Mouse (Mus musculus) spleen, adult 2 months (tissue): ENCODE data around the gene Vps50. TPM values are rescaled to one million over a fixed set of nuclear protein-coding genes. Genes with fewer than 3 reads are reported as not detected.
"Not testable (repeated sequence)": the region's sequence is repeated elsewhere in the genome, so short reads cannot be mapped to it uniquely, and the experiment has no call there.

ENCODE experiments used
- DNase-seq, 2 experiments: peaks; one replicate each; pipeline versions ENCODE4 v3.0.0 to v3.0.0-alpha.2; 2012 to 2021; ENCODE audit warnings: low spot score in 2 of 2, low read depth in 1 of 2
- H3K27ac ChIP-seq: fragments of 200-500 bp; 2 replicates; pipeline ENCODE4 v1.5.1; 2012; ENCODE audit warnings: low read length, inconsistent platforms; ENCODE audit not compliant: insufficient read depth
- H3K27me3 ChIP-seq: fragments of 200-500 bp; 2 replicates; pipeline ENCODE4 v1.6.1; 2012; ENCODE audit warnings: mild to moderate bottlenecking, moderate library complexity, low read length, inconsistent platforms; ENCODE audit not compliant: control insufficient read depth, insufficient read depth
- H3K36me3 ChIP-seq: fragments of 200-500 bp; 2 replicates; pipeline ENCODE4 v1.6.1; 2012; ENCODE audit warnings: mild to moderate bottlenecking, low read length, inconsistent platforms; ENCODE audit not compliant: control insufficient read depth, insufficient read depth
- H3K4me1 ChIP-seq: fragments of 200-500 bp; 2 replicates; pipeline ENCODE4 v1.6.1; 2011; ENCODE audit warnings: inconsistent platforms; ENCODE audit not compliant: control insufficient read depth, insufficient read depth, insufficient read length
- H3K4me3 ChIP-seq: fragments of 200-500 bp; 2 replicates; pipeline ENCODE4 v1.5.1; 2011; ENCODE audit warnings: mild to moderate bottlenecking, inconsistent platforms; ENCODE audit not compliant: insufficient read depth, insufficient read length; ENCODE audit errors: extremely low read depth
- CTCF ChIP-seq: fragments of 200-500 bp; IDR thresholded peaks from 2 replicates; pipeline ENCODE4 v1.5.1; 2011; ENCODE audit warnings: mild to moderate bottlenecking, inconsistent platforms; ENCODE audit not compliant: insufficient read depth, insufficient read length, insufficient replicate concordance; ENCODE audit errors: extremely low read depth
- POLR2A ChIP-seq: fragments of 200-500 bp; IDR thresholded peaks from 2 replicates; pipeline ENCODE4 v1.6.1; 2011; ENCODE audit warnings: low read depth, low read length, inconsistent platforms
- WGBS: fragments of 180-500 bp; shearing (Covaris S2); methylation state at CpG from one replicate; pipeline ENCODE4 v1.1.7; 2018; 5-methylcytosine and 5-hydroxymethylcytosine counted together
- polyA plus RNA-seq: library from polyadenylated mRNA; depleted of rRNA; stranded (reverse); fragments of >200 nt; gene quantifications from 2 replicates; pipeline ENCODE4 v1.2.3, GENCODE M21; 2012

Vps50 gene
- polyA plus RNA-seq, 1 experiment: 1.8 TPM

DNA sequence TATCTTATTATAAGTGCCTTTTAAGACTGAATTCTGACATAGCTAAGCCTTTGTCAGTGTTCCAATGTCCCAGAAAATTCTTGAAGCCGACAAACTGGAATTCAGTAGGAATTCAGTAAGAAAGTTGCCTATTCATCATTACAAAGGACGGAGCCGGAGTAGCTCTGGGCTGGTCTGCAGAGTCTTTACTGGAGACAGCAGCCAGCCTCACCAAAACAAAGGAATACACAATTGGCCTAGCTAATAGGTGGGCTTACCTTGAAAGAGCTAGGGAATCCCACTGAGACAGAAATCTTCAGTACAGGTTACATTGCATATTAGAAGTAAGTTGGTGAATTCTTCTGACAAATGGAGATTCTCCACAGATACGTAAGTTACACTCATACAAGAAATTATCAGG, 59.0 kb downstream of the Vps50 start:
- 94% methylated on average over 4 of the region's 4 CpGs for WGBS
- H3K4me1 ChIP-seq: no peaks in the 10 kb centered on the region
- no peak for DNase-seq
- no peak for TF ChIP-seq CTCF
- no peak for TF ChIP-seq POLR2A
- H3K27ac ChIP-seq: no peak overlapping the region
- no peaks in the 10 kb centered on the region for H3K27me3 ChIP-seq
- no peaks in the 10 kb centered on the region; the same call in 1 of the 2 replicates for H3K36me3 ChIP-seq
- H3K4me3 ChIP-seq: no peak overlapping the region

DNA sequence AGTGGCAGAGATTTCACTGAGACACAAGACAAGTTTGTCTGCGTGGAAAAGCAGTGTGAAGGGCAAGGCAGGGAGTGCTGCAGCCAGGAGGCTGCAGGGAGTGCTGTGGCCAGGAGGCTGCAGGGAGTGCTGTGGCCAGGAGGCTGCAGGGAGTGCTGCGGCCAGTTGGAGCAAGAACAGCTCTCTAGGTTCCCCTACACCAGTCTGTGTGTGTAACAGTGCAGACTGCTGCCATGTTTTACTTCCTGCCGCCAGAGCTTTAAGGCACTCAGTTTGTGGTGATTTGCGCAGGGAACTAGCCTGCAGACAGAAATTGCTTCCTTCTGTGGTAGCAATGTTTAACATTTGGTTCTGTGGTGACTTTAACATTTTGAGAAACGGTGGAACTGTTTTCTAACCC, 61.8 kb downstream of the Vps50 start:
- 39% methylated on average over 5 of the region's 5 CpGs for WGBS

DNA sequence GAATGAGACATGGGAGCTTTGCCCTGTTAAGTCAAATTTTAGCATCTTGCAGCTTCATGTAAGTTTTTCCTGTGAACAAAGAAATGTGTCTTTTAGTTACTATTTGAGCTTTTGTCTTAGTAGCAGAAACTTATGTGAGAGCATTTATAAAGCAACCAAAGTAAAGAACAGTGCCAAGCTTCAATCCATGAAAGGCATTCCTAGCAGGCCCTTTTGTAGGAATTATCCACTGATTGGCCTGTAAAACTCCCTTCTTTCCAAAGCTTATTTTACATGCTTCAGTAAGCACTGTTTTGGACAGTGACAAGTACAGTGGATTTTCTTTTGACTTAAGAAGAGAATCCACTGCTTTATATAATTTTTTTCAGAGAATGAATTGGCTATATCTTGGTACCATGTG, 64.1 kb downstream of the Vps50 start:
- Histone ChIP-seq H3K36me3 (peaks cover 3% of the 10 kb centered on the region; the same call in 1 of the 2 replicates), H3K4me1 (no peaks in the 10 kb centered on the region), H3K4me3 (no peak overlapping the region), H3K27ac (no peak overlapping the region), H3K27me3 (no peaks in the 10 kb centered on the region)
- no peak for DNase-seq
- no peak for TF ChIP-seq CTCF
- TF ChIP-seq POLR2A: no peak

More for the DNA sequence above, 61.8 kb downstream of the Vps50 start:
- Histone ChIP-seq H3K27me3 (no peaks in the 10 kb centered on the region), H3K4me3 (no peak overlapping the region), H3K27ac (no peak overlapping the region), H3K36me3 (no peaks in the 10 kb centered on the region; the same call in 1 of the 2 replicates), H3K4me1 (no peaks in the 10 kb centered on the region)
- TF ChIP-seq POLR2A: no peak
- no peak for TF ChIP-seq CTCF
- no peak for DNase-seq

DNA sequence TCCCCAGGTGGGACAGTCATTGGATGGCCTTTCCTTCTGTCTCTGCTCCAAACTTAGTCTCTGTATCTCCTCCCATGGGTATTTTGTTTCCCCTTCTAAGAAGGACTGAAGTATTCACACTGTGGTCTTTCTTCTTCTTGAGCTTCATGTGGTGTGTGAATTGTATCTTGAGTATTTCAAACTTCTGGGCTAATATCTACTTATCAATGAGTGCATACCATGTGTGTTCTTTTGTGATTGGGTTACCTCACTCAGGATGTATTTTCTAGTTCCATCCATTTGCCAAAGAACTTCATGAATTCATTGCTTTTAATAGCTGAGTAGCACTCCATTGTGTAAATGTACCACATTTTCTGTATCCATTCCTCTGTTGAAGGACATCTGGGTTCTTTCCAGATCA, 65.9 kb downstream of the Vps50 start:
- not testable (repeated sequence) for H3K27ac ChIP-seq, H3K36me3 ChIP-seq, H3K4me3 ChIP-seq, DNase-seq, H3K27me3 ChIP-seq, H3K4me1 ChIP-seq

DNA sequence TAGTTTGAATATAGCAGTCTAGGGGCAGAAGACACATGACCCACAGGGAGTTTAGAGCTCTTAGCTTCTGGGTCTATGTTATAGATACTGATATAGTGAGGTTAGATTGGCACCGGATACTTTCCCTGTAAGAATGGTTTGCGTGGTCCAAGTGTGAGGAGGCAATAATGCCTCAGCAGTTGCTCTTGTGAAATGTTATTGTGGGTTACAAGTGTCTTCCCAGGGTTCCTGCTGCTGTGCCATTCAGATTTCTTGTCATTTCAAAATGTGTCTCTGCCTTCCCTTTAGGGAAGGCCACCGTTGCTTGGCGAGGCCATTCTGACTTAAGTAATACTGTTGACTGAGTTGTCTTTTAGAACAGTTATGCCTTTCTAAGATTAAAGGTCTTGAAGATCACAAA, 66.8 kb downstream of the Vps50 start:
- H3K4me3 ChIP-seq: no peak overlapping the region
- no peaks in the 10 kb centered on the region for H3K27me3 ChIP-seq
- peaks cover 4% of the 10 kb centered on the region; the same call in 1 of the 2 replicates for H3K36me3 ChIP-seq
- no peaks in the 10 kb centered on the region for H3K4me1 ChIP-seq
- no peak for DNase-seq
- WGBS: 89% methylated on average over 4 of the region's 4 CpGs
- no peak overlapping the region for H3K27ac ChIP-seq
- TF ChIP-seq POLR2A (no peak), CTCF (no peak)

DNA sequence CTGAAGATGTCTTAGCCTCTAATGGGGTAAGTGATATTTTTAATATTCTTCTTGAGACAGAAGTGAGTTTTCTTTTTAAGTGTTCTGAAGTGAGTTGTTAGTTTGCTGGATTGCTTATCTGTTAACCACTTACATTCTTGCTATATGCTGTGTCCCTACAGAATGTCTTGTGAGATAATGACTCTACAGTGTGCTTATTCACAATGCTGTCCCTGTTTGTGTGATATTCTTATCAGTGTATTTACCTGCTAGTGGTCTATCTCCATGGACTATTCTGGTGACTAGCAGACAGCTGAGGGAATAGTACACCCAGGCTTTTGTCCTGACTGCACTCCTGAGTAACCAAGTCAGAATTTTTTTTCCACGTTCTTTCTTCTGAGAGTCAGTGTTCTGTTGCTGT, 67.5 kb downstream of the Vps50 start:
- Histone ChIP-seq H3K27ac (no peak overlapping the region), H3K4me3 (no peak overlapping the region), H3K36me3 (peaks cover 4% of the 10 kb centered on the region; the same call in 1 of the 2 replicates), H3K27me3 (no peaks in the 10 kb centered on the region), H3K4me1 (no peaks in the 10 kb centered on the region)
- DNase-seq: no peak
- TF ChIP-seq POLR2A (no peak), CTCF (no peak)
- WGBS: 96% methylated on average over 1 of the region's 1 CpGs

DNA sequence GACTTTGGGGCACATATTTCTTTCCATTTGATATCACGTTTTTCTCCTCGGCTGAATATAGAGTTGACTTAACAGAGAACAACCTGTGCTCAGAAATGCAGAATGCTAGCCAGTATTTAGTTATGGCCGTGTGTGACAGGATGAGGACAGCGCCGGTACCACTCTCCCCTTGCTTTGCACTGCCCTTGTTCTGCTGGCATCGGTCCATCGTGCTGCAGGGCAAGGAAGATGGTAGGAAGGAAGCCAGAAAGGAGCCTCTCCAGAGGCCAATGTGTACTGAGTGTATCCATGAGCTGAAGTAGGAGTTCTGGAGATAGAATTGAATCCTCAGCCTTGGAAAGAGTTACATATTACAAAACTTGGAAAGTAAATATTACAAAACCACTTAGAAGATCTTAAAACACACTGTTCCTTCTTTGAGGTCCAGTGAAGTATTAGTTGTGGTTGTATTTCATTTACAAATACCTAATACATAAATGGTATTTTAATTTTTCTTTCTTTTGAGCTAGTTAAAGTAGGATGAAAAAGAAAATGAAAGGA, 69.0 kb downstream of the Vps50 start:
- Histone ChIP-seq H3K4me1 (no peaks in the 10 kb centered on the region), H3K27ac (no peak overlapping the region), H3K27me3 (no peaks in the 10 kb centered on the region), H3K4me3 (no peak overlapping the region), H3K36me3 (peaks cover 12% of the 10 kb centered on the region)
- no peak for DNase-seq
- WGBS: 96% methylated on average over 7 of the region's 7 CpGs
- TF ChIP-seq CTCF: no peak
- TF ChIP-seq POLR2A: no peak

DNA sequence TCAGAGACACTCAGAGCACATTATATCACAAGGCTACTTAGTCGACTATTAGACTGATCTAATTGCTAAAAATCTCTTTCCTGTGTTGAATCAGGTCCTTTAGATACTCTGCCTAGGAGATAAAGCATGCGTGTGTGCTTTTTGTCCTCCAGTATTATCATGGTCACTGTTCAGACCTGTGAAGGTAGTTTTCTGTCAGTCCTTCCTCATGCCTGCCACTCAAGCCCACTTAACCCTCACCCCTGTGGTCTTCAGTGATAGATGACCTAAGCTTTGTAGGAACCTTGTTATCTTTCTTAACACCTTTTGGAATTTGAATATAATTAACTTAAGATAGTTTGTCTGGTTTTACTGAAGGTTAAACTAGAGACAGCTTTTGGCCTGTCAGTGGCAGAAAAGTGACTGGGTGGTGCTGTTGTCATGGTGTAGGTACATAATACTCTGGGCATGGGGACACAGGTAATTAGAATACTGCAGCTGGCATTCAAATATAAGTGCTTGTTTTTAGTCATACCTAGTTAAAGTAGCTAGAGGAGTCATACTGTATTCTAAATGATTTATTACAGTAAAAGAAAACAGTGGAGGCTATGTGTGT, 74.1 kb downstream of the Vps50 start:
- Histone ChIP-seq H3K36me3 (peaks cover 11% of the 10 kb centered on the region), H3K4me1 (no peaks in the 10 kb centered on the region), H3K4me3 (no peak overlapping the region), H3K27ac (no peak overlapping the region), H3K27me3 (no peaks in the 10 kb centered on the region)
- WGBS: 85% methylated on average over 2 of the region's 2 CpGs
- DNase-seq: no peak
- TF ChIP-seq POLR2A: no peak
- no peak for TF ChIP-seq CTCF
